Mouse (Mus musculus): ENCODE measurements at regions not wholly inside any gene's neighbourhood (a gene's known extent, or its start where the extent isn't known, plus 50 kb on each side); places are given as distances from the start of the nearest gene placed in this dataset.
"Not testable (repeated sequence)": the region's sequence is repeated elsewhere in the genome, so short reads cannot be mapped to it uniquely, and the experiment has no call there.

DNA sequence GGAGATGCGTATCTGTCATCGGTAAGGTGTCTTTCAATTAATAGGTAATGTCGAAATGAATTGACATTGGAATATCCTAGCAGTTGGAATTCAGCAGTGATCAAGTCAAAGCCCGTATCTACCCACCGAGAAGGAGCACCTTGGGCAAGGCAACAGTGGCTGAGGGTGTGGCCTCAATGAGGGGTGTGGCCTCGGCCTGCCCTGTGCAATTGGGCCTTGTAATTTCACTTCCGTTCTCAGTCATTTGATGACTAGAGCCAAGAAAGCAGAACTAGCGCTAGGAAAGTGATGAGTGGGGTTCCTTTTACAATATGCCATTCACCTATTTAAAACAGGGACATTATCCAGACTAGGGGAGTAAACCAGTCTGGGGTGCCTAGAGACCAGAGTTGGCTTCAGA lies 77.6 kb downstream of the Elovl4 start:
- ATAC-seq = no peak
- Histone ChIP-seq H3K4me2 (replicated peaks) (no peak overlapping the region), H3K27me3 (no peaks in the 10 kb centered on the region), H3K36me3 (no peaks in the 10 kb centered on the region), H3K4me1 (replicated peaks) (0 out of 2 replicates have a peak, but pooled peaks cover 3% of the 10 kb centered on the region), H3K4me3 (replicated peaks) (no peak overlapping the region), H3K27ac (no peak overlapping the region), H3K9me3 (no peaks in the 10 kb centered on the region), H3K9ac (replicated peaks) (no peak overlapping the region)
- 91% methylated on average over 8 of the region's 8 CpGs for WGBS

- Histone ChIP-seq H3K4me3 (replicated peaks) (peak overlapping the region; percentile 32), H3K9me3 (no peaks in the 10 kb centered on the region), H3K27ac (no peak overlapping the region), H3K4me1 (replicated peaks) (0 out of 2 replicates have a peak, but pooled peaks cover 3% of the 10 kb centered on the region), H3K4me2 (replicated peaks) (peak overlapping the region; percentile 54), H3K36me3 (no peaks in the 10 kb centered on the region), H3K27me3 (no peaks in the 10 kb centered on the region), H3K9ac (replicated peaks) (no peak overlapping the region; the same call in 1 of the 2 replicates)
- WGBS = 11% methylated on average over 14 of the region's 14 CpGs
- ATAC-seq = peak; percentile 86
These were observed 78.5 kb downstream of the Elovl4 start for GRCm38 (mm10) chr9:83727462-83728189.

DNA sequence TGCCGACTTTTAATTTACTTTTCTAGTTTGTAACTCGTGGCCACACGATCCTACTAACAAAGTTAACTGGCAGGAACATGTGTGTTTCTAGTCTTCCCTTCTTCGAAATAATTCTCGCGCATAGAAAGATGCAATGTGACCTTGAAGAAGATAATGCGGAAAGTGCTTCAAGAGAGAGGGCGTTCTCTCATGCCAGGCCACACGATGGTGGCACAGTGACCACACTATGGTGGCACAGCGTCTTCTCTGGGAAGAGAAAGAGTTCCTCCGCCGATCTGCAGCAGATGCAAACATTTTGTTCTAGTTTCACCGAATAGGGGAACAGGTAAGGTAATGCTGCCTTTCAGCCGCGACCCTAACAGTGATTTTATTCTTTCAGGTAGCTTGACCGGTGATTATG lies 79.1 kb downstream of the Elovl4 start:
- Histone ChIP-seq H3K4me2 (replicated peaks) (peak overlapping the region; percentile 54), H3K4me3 (replicated peaks) (peak overlapping the region; percentile 32), H3K36me3 (no peaks in the 10 kb centered on the region), H3K27ac (no peak overlapping the region), H3K4me1 (replicated peaks) (0 out of 2 replicates have a peak, but pooled peaks cover 3% of the 10 kb centered on the region), H3K27me3 (no peaks in the 10 kb centered on the region), H3K9ac (replicated peaks) (no peak overlapping the region; the same call in 1 of the 2 replicates), H3K9me3 (no peaks in the 10 kb centered on the region)
- WGBS = 52% methylated on average over 16 of the region's 16 CpGs
- ATAC-seq = peak; percentile 24

GRCm38 (mm10) chr9:83726105-83726504 lies 80.0 kb downstream of the Elovl4 start:
- H3K27ac ChIP-seq = no peak overlapping the region
- 0 out of 2 replicates have a peak, but pooled peaks cover 3% of the 10 kb centered on the region for H3K4me1 ChIP-seq (replicated peaks)
- H3K4me2 ChIP-seq (replicated peaks) = no peak overlapping the region
- no peak overlapping the region for H3K9ac ChIP-seq (replicated peaks)
- 41% methylated on average over 9 of the region's 9 CpGs for WGBS
- no peak for ATAC-seq
- no peaks in the 10 kb centered on the region for H3K27me3 ChIP-seq
- H3K36me3 ChIP-seq = no peaks in the 10 kb centered on the region
- H3K9me3 ChIP-seq = no peaks in the 10 kb centered on the region
- no peak overlapping the region for H3K4me3 ChIP-seq (replicated peaks)

DNA sequence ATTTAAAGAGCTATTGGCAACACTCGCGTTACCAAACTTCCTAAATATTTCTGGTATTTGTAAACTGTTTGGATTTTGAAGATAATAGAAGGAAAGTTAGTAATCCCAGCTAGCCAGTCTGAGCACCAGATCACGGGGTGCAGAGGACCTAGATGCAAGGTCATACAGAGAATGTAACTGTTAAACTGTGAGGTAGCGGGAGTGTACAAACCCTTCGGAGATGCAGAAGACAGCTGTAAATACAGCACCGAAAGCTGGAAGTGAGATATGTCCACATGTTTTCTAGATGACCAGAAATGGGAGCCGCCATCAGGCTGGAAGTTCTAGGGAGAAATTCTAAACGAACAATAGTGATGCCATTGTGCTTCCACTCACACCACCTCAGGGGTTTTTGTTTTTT lies 80.5 kb downstream of the Elovl4 start:
- WGBS = 87% methylated on average over 8 of the region's 8 CpGs
- no peaks in the 10 kb centered on the region for H3K36me3 ChIP-seq
- no peaks in the 10 kb centered on the region for H3K9me3 ChIP-seq
- no peaks in the 10 kb centered on the region for H3K27me3 ChIP-seq
- ATAC-seq = no peak
- H3K27ac ChIP-seq = no peak overlapping the region
- 0 out of 2 replicates have a peak, but pooled peaks cover 3% of the 10 kb centered on the region for H3K4me1 ChIP-seq (replicated peaks)
- H3K4me2 ChIP-seq (replicated peaks) = no peak overlapping the region
- no peak overlapping the region for H3K4me3 ChIP-seq (replicated peaks)
- H3K9ac ChIP-seq (replicated peaks) = no peak overlapping the region

DNA sequence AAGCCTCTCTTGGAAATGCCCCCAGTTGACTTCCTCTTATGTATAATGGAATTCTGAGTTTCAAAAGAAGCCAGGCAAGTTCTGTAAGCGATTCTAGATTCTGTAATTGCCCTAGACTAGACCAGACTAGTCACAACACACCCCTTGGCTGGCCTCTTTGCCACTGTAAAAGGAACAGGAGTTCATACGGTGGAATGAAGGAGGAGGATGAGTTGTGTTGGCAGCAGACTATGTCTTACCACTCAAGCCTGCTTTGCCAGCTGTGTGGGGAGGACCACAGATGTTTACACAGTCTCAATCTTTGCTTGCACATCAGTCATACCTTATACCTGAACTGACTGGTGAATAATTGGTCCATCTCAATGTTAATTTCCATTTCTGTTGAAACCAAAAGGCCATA lies 85.1 kb downstream of the Elovl4 start:
- Histone ChIP-seq H3K4me3 (replicated peaks) (no peak overlapping the region), H3K4me1 (replicated peaks) (no peaks in the 10 kb centered on the region), H3K9ac (replicated peaks) (no peak overlapping the region), H3K27ac (no peak overlapping the region), H3K4me2 (replicated peaks) (no peak overlapping the region), H3K36me3 (no peaks in the 10 kb centered on the region), H3K27me3 (no peaks in the 10 kb centered on the region), H3K9me3 (no peaks in the 10 kb centered on the region)
- ATAC-seq = no peak
- 82% methylated on average over 2 of the region's 2 CpGs for WGBS

- Histone ChIP-seq H3K27me3 (no peaks in the 10 kb centered on the region), H3K4me1 (replicated peaks) (no peaks in the 10 kb centered on the region), H3K9ac (replicated peaks) (no peak overlapping the region), H3K9me3 (no peaks in the 10 kb centered on the region), H3K27ac (no peak overlapping the region), H3K36me3 (no peaks in the 10 kb centered on the region), H3K4me3 (replicated peaks) (no peak overlapping the region), H3K4me2 (replicated peaks) (no peak overlapping the region)
- ATAC-seq = no peak
- 80% methylated on average over 4 of the region's 4 CpGs for WGBS
These were observed 86.3 kb downstream of the Elovl4 start for GRCm38 (mm10) chr9:83719811-83720210.

DNA sequence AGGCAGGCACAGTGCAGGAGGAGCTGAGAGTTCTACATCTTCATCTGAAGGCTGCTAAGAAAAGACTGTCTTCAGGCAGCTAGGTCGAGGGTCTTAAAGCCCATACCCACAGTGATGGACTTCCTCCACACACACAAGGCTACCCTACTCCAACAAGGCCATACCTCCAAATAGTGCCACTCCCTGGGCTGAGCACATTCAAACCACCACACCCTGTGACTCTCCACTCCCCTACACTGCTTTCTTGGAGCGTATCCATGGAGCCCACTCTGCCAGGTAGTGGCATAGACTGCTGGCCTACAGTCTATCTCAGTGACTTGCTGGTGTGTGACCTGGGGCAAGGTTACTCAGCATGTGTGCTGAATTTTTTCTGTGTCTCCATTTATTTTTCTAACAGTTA lies 88.0 kb downstream of the Elovl4 start:
- not testable (repeated sequence) for H3K4me1 ChIP-seq (replicated peaks); H3K27me3 ChIP-seq; H3K4me3 ChIP-seq (replicated peaks); H3K9ac ChIP-seq (replicated peaks); H3K36me3 ChIP-seq; H3K9me3 ChIP-seq; H3K4me2 ChIP-seq (replicated peaks); ATAC-seq; H3K27ac ChIP-seq
- 93% methylated on average over 2 of the region's 2 CpGs for WGBS

- Histone ChIP-seq H3K4me1 (replicated peaks) (no peaks in the 10 kb centered on the region), H3K27me3 (no peaks in the 10 kb centered on the region), H3K27ac (no peak overlapping the region), H3K4me2 (replicated peaks) (no peak overlapping the region), H3K36me3 (no peaks in the 10 kb centered on the region), H3K9me3 (no peaks in the 10 kb centered on the region), H3K4me3 (replicated peaks) (no peak overlapping the region), H3K9ac (replicated peaks) (no peak overlapping the region)
- ATAC-seq = no peak
- WGBS = 71% methylated on average over 5 of the region's 5 CpGs
These were observed 89.8 kb downstream of the Elovl4 start for GRCm38 (mm10) chr9:83716101-83716763.

- no peak for ATAC-seq
- H3K9me3 ChIP-seq = no peaks in the 10 kb centered on the region
- no peak overlapping the region for H3K9ac ChIP-seq (replicated peaks)
- H3K36me3 ChIP-seq = no peaks in the 10 kb centered on the region
- no peak overlapping the region for H3K4me2 ChIP-seq (replicated peaks)
- H3K4me3 ChIP-seq (replicated peaks) = no peak overlapping the region
- 81% methylated on average over 3 of the region's 3 CpGs for WGBS
- H3K27ac ChIP-seq = no peak overlapping the region
- no peaks in the 10 kb centered on the region for H3K27me3 ChIP-seq
- no peaks in the 10 kb centered on the region for H3K4me1 ChIP-seq (replicated peaks)
These were observed 98.7 kb downstream of the Elovl4 start for GRCm38 (mm10) chr9:83707361-83707760.

GRCm38 (mm10) chr9:83706071-83706470 lies 100.0 kb downstream of the Elovl4 start:
- Histone ChIP-seq H3K4me2 (replicated peaks) (no peak overlapping the region), H3K9me3 (no peaks in the 10 kb centered on the region), H3K9ac (replicated peaks) (no peak overlapping the region), H3K4me3 (replicated peaks) (no peak overlapping the region), H3K27me3 (no peaks in the 10 kb centered on the region), H3K27ac (no peak overlapping the region), H3K4me1 (replicated peaks) (no peaks in the 10 kb centered on the region), H3K36me3 (no peaks in the 10 kb centered on the region)
- no peak for ATAC-seq
- WGBS = 88% methylated on average over 6 of the region's 6 CpGs

- Histone ChIP-seq H3K27me3 (no peaks in the 10 kb centered on the region), H3K27ac (no peak overlapping the region), H3K4me3 (replicated peaks) (no peak overlapping the region), H3K36me3 (no peaks in the 10 kb centered on the region), H3K4me2 (replicated peaks) (no peak overlapping the region), H3K4me1 (replicated peaks) (no peaks in the 10 kb centered on the region), H3K9ac (replicated peaks) (no peak overlapping the region), H3K9me3 (no peaks in the 10 kb centered on the region)
- no peak for ATAC-seq
These were observed 101.9 kb downstream of the Elovl4 start for GRCm38 (mm10) chr9:83704186-83704585.
